Mouse (Mus musculus): ENCODE data around the gene Trpm4.

- TF ChIP-seq POLR2A (IDR thresholded peaks at IDR 0.05; ENCODE audit: insufficient read depth, low read length) (no peak), CTCF (IDR thresholded peaks at IDR 0.05; ENCODE audit: low read depth, low read length) (no peak), EP300 (IDR thresholded peaks at IDR 0.05; ENCODE audit: insufficient read depth, low read depth, low read length) (no peak)
These were observed 33.1 kb upstream of the Trpm4 start, which contains the start of gene Ppfia3 for GRCm38 (mm10) chr7:45366652-45367019.

Data from ES-Bruce4 (cell line).